Mouse (Mus musculus): ENCODE results near the gene Serpinb9g.
"Not testable (repeated sequence)": the region's sequence is repeated elsewhere in the genome, so short reads cannot be mapped to it uniquely, and the experiment has no call there.

Serpinb9g gene

DNA sequence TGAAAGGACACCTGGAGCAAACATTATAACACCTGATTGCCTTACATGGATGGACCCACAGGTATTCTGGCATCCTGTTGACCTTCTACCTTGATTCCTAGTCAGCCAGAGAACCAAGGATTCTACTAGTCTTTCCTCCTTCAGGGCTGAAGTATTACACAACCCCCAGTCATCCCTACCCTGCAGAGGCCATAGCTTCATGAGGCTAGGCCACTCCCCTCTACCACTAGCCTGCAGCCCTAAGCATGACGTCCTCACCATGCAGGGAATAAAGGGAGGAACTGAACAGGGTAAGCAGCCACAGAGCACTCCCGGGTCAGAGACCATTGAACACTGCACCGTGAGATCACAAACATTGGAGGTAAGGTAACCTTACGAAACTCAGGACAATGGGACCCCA is at the start of gene Serpinb9g:
Gene Serpinb9g, plus strand, starts transcription at position 301 of the 400 bp plus-strand sequence.
- DNase-seq, result not testable (repeated sequence)

DNA sequence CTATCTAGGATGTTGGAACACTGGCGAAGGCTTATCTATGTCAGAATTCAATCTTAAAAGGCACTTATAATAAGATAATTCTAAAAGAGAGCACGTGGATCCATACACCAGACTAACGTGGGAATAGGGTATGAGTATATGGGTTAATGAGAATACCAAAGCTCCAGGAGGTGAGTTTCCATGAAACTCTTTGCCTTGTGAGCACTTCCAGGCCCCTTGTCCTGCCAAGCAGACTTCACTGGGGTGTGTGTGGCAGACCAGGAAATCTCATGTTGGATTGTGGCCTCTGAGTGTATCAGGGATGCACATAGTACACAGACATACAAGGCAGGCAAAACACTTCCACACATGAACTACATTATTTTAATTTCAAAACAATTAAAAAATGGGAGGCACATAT is 718 bp upstream of the Serpinb9g start:
- not testable (repeated sequence) for DNase-seq

DNA sequence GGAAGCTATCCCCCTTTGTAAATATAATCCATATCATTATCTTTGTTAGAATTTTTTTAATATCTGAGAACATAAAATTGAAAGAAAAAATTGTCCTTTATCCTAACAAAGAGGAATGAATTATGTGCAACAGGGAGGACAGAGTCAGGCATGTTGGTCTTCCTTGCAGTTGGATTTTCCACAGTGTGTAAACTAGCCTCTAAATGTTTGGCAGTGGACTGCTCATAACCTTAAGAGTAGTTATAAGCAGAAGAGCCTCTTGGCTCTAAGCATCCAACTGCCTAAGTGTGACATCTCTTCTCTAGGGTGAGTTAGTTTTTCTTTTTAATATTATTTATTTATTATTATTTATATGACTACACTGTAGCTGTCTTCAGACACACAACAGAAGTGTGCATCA is 40.0 kb downstream of the Serpinb9g start:
- DNase-seq, result no peak

DNA sequence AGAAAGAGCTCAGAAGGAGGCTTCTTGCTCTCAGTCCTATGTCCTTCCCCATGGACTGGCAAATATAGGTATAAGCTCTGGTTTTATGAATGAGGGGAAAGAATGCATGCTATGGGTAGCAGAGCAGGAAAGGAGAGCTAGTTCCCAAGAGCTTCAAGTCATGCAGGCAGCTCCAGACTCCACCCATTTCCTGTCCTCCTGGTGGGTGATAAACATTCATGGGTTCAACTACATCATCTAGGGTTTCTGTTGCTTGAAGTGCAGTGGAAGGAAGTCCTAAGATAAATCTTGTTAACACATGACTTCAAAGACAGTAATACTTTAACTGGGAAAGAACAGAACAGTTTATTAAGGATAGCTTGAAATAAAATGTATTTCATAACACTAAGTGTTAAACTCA is 48.2 kb downstream of the Serpinb9g start:
- DNase-seq, result no peak

Data from right cerebral cortex, adult 18-20 months (tissue).